Mouse (Mus musculus) lung, embryonic 16.5 days (tissue): Measurements from ENCODE around the gene Tbc1d8. TPM values are rescaled to one million over a fixed set of nuclear protein-coding genes. Genes with fewer than 3 reads are reported as not detected.

Source experiments
- ATAC-seq: fragments of 200-750 bp; cut with Nextera tagmentation; 2 replicates; pipeline ENCODE4 v1.8.0; 2017; ENCODE audit warnings: low read depth, mild to moderate bottlenecking, moderate library complexity
- H3K27ac ChIP-seq: fragments of 300-500 bp; sonication (generic); 2 replicates; pipeline ENCODE4 v1.5.1; 2014; ENCODE audit warnings: mild to moderate bottlenecking, control low read depth, low read length
- H3K27me3 ChIP-seq: fragments of 300-500 bp; sonication (generic); 2 replicates; pipeline ENCODE4 v1.6.1; 2014; ENCODE audit warnings: low read depth, low read length, mixed read lengths; ENCODE audit not compliant: control insufficient read depth, insufficient read depth
- H3K36me3 ChIP-seq: fragments of 300-500 bp; sonication (generic); 2 replicates; pipeline ENCODE4 v1.6.1; 2014; ENCODE audit warnings: low read length; ENCODE audit not compliant: control insufficient read depth, insufficient read depth
- H3K4me1 ChIP-seq: fragments of 300-500 bp; sonication (generic); replicated peaks from 2 replicates; pipeline ENCODE4 v1.6.1; 2014; ENCODE audit warnings: low read length, mixed read lengths; ENCODE audit not compliant: control insufficient read depth, insufficient read depth
- H3K4me2 ChIP-seq: fragments of 300-500 bp; sonication (generic); 2 replicates; pipeline ENCODE4 v1.6.1; 2014; ENCODE audit warnings: low read depth, low read length, control low read depth
- H3K4me3 ChIP-seq: fragments of 300-500 bp; sonication (generic); 2 replicates; pipeline ENCODE4 v1.5.1; 2014; ENCODE audit warnings: mild to moderate bottlenecking, low read length, control low read depth
- H3K9ac ChIP-seq: fragments of 300-500 bp; sonication (generic); 2 replicates; pipeline ENCODE4 v1.6.1; 2014; ENCODE audit warnings: low read length, control low read depth
- H3K9me3 ChIP-seq: fragments of 300-500 bp; sonication (generic); 2 replicates; pipeline ENCODE4 v1.6.1; 2016; ENCODE audit warnings: low read length; ENCODE audit not compliant: control insufficient read depth
- WGBS: fragments of 180-500 bp; shearing (Covaris S2); extraction: QIAGEN DNeasy Blood & Tissue Kit; methylation state at CpG from one replicate; pipeline ENCODE4 v1.1.7; 2014; 5-methylcytosine and 5-hydroxymethylcytosine counted together
- polyA plus RNA-seq: library from polyadenylated mRNA; unstranded; fragments of >200 nt; fragmentation: Nextera tagmentation; extraction: Ambion mirVana; gene quantifications from 2 replicates; pipeline ENCODE4 v1.2.1, GENCODE M21; 2015

The Tbc1d8 gene
- polyA plus RNA-seq, 1 experiment from 2014 or later = 13.3 TPM

GRCm38 (mm10) chr1:39441686-39442085 lies 36.9 kb downstream of the Tbc1d8 start:
- no peak overlapping the region for H3K9ac ChIP-seq
- no peak overlapping the region for H3K4me2 ChIP-seq
- 60% methylated on average over 6 of the region's 6 CpGs for WGBS
- H3K4me1 ChIP-seq = peaks cover 13% of the 10 kb centered on the region
- no peak overlapping the region for H3K4me3 ChIP-seq
- H3K27ac ChIP-seq = no peak overlapping the region
- no peaks in the 10 kb centered on the region for H3K36me3 ChIP-seq
- no peaks in the 10 kb centered on the region for H3K9me3 ChIP-seq
- ATAC-seq = no peak
- no peaks in the 10 kb centered on the region for H3K27me3 ChIP-seq

- WGBS = 57% methylated on average over 12 of the region's 12 CpGs
- peaks cover under 1% of the 10 kb centered on the region; the same call in 1 of the 2 replicates for H3K4me1 ChIP-seq
These were observed 38.6 kb downstream of the Tbc1d8 start for GRCm38 (mm10) chr1:39439661-39440548.

GRCm38 (mm10) chr1:39438629-39439028 lies 39.9 kb downstream of the Tbc1d8 start:
- no peak for ATAC-seq
- H3K36me3 ChIP-seq = no peaks in the 10 kb centered on the region
- H3K4me1 ChIP-seq = no peaks in the 10 kb centered on the region
- H3K9me3 ChIP-seq = no peaks in the 10 kb centered on the region
- H3K4me3 ChIP-seq = no peak overlapping the region
- H3K4me2 ChIP-seq = no peak overlapping the region
- H3K27ac ChIP-seq = no peak overlapping the region
- H3K9ac ChIP-seq = no peak overlapping the region
- no peaks in the 10 kb centered on the region for H3K27me3 ChIP-seq

More at GRCm38 (mm10) chr1:39439661-39440548, 38.6 kb downstream of the Tbc1d8 start:
- Histone ChIP-seq H3K36me3 (no peaks in the 10 kb centered on the region), H3K4me3 (no peak overlapping the region), H3K9me3 (no peaks in the 10 kb centered on the region), H3K27ac (no peak overlapping the region), H3K27me3 (no peaks in the 10 kb centered on the region), H3K4me2 (no peak overlapping the region), H3K9ac (no peak overlapping the region)
- no peak; the same call in 1 of the 2 replicates for ATAC-seq

- H3K4me1 ChIP-seq = peaks cover 4% of the 10 kb centered on the region; the same call in 1 of the 2 replicates
- H3K4me2 ChIP-seq = no peak overlapping the region
- no peaks in the 10 kb centered on the region for H3K27me3 ChIP-seq
- ATAC-seq = no peak
- H3K36me3 ChIP-seq = no peaks in the 10 kb centered on the region
- H3K27ac ChIP-seq = no peak overlapping the region
- no peak overlapping the region for H3K4me3 ChIP-seq
- no peak overlapping the region for H3K9ac ChIP-seq
- WGBS = 82% methylated on average over 6 of the region's 6 CpGs
- H3K9me3 ChIP-seq = no peaks in the 10 kb centered on the region
These were observed 44.3 kb downstream of the Tbc1d8 start for GRCm38 (mm10) chr1:39434264-39434663.

- H3K4me2 ChIP-seq = no peak overlapping the region
- no peak for ATAC-seq
- no peak overlapping the region for H3K9ac ChIP-seq
- no peaks in the 10 kb centered on the region for H3K9me3 ChIP-seq
- no peaks in the 10 kb centered on the region for H3K27me3 ChIP-seq
- no peak overlapping the region for H3K4me3 ChIP-seq
- H3K27ac ChIP-seq = no peak overlapping the region
- 25% methylated on average over 9 of the region's 9 CpGs for WGBS
- peaks cover 7% of the 10 kb centered on the region for H3K4me1 ChIP-seq
- H3K36me3 ChIP-seq = no peaks in the 10 kb centered on the region
These were observed 48.5 kb downstream of the Tbc1d8 start for GRCm38 (mm10) chr1:39430020-39430419.

- H3K9me3 ChIP-seq = no peaks in the 10 kb centered on the region
- no peak overlapping the region for H3K9ac ChIP-seq
- H3K4me1 ChIP-seq = peaks cover 7% of the 10 kb centered on the region
- H3K36me3 ChIP-seq = no peaks in the 10 kb centered on the region
- H3K27me3 ChIP-seq = no peaks in the 10 kb centered on the region
- no peak overlapping the region for H3K4me3 ChIP-seq
- no peak for ATAC-seq
- WGBS = 92% methylated on average over 5 of the region's 5 CpGs
- no peak overlapping the region for H3K4me2 ChIP-seq
- no peak overlapping the region for H3K27ac ChIP-seq
These were observed 49.5 kb downstream of the Tbc1d8 start for GRCm38 (mm10) chr1:39429015-39429414.

GRCm38 (mm10) chr1:39428280-39428679 lies 50.3 kb downstream of the Tbc1d8 start:
- ATAC-seq = peak; percentile 37; the same call in 1 of the 2 replicates
- Histone ChIP-seq H3K4me3 (no peak overlapping the region), H3K27me3 (no peaks in the 10 kb centered on the region), H3K36me3 (no peaks in the 10 kb centered on the region), H3K9me3 (no peaks in the 10 kb centered on the region), H3K9ac (no peak overlapping the region), H3K4me1 (peaks cover 7% of the 10 kb centered on the region), H3K4me2 (no peak overlapping the region), H3K27ac (no peak overlapping the region; the same call in 1 of the 2 replicates)
- WGBS = 53% methylated on average over 4 of the region's 4 CpGs

GRCm38 (mm10) chr1:39425497-39425896 lies 53.1 kb downstream of the Tbc1d8 start:
- Histone ChIP-seq H3K4me2 (no peak overlapping the region), H3K27me3 (no peaks in the 10 kb centered on the region), H3K4me3 (no peak overlapping the region), H3K4me1 (peaks cover 7% of the 10 kb centered on the region), H3K36me3 (no peaks in the 10 kb centered on the region), H3K9me3 (no peaks in the 10 kb centered on the region), H3K27ac (peak overlapping the region; percentile 36; the same call in 1 of the 2 replicates), H3K9ac (no peak overlapping the region)
- peak; percentile 77 for ATAC-seq
- 56% methylated on average over 9 of the region's 9 CpGs for WGBS

- Histone ChIP-seq H3K36me3 (no peaks in the 10 kb centered on the region), H3K9ac (no peak overlapping the region), H3K27ac (no peak overlapping the region), H3K4me1 (peaks cover 9% of the 10 kb centered on the region), H3K9me3 (no peaks in the 10 kb centered on the region), H3K4me2 (no peak overlapping the region), H3K4me3 (no peak overlapping the region), H3K27me3 (no peaks in the 10 kb centered on the region)
- no peak for ATAC-seq
- 90% methylated on average over 6 of the region's 6 CpGs for WGBS
These were observed 57.6 kb downstream of the Tbc1d8 start for GRCm38 (mm10) chr1:39420987-39421386.
